Mouse (Mus musculus): ENCODE data around the gene Eif2ak4.

The Eif2ak4 gene

DNA sequence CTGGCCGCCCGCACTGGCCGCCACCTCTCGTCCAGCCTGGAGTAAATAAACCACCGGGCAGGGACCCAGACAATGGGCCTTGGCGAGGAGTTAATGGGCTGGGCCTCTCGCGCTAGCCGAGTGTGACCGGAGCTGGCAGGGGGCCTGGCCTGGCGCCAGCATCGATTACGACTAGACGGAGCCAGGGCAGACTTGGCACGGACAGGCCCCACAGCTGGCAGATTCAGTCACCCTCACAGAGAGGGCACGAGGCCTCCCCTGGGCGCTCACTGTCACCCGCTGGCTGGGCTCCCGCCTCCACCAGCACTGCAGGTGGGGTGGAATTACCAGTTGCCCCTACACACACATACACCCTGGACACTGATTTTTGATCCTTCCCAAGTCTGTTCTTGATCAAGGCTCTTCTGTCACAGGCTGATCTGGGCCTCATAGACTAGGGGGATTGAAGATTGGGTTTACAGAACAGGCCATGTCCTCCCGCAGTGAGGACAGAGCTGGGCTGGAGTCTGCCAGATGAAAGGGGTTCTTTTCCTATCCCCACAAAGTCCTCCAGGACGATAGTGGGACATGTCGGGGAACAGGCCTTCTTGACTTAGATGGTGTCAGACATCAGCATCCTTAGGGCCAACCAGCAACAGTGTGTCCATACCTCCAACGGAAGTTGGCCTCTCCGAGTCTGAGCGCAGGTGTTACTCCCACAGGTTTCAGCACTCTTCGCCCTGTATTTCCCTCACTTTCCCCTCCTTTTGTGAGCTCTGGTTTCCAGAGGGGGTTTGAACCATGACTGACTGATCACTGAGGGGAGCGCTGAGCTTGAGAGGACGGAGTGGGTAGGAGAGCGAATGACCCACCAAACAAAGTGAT, 122.3 kb downstream of the Eif2ak4 start:
- peak; percentile 96 for DNase-seq

GRCm38 (mm10) chr2:118511779-118512417, 123.5 kb downstream of the Eif2ak4 start:
- DNase-seq = no peak

DNA sequence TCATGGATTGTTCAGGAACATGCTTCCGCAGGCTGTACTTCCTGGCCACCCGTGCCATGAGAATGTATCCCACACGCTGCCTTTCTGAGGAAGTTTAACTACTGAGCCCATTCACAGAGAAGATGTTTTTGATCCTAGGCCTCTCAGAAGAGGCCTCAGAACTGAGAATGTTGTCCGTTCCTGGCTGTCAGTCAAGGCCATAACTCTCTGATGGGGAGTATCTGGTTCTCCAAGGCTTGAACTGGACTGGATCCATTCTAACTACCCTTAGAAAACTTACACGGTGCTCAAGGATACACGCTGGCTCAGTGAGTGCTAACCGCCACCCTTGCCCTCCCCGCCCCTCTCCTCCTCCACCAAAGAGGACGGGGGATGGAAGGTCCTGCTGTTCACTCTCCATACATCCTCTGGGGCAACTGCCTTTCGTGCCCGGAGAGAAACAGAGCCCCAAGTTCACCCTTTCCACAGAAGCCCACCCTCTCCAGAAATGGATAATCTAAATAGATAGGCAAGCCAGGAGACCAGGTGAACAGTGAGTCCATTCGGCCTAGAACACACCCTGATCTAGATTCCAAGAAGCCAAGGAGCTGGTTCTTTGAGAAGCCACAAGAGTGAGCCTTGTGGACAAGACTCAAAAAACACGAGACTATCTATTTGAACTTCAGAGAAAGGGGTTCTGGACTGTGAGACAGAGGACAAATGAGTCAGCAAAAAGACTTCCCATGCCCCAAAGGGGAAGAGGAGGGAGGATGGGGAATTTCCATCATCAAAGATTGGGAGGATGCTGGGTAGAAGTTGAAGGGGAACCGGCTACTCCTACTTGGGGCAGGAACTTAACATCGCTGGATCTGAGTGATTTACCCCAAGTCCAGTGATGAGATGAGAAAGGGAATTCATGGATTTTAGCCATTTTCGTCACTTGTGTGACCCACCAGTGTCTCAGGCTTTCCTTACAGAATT, 124.3 kb downstream of the Eif2ak4 start:
- DNase-seq = no peak

DNA sequence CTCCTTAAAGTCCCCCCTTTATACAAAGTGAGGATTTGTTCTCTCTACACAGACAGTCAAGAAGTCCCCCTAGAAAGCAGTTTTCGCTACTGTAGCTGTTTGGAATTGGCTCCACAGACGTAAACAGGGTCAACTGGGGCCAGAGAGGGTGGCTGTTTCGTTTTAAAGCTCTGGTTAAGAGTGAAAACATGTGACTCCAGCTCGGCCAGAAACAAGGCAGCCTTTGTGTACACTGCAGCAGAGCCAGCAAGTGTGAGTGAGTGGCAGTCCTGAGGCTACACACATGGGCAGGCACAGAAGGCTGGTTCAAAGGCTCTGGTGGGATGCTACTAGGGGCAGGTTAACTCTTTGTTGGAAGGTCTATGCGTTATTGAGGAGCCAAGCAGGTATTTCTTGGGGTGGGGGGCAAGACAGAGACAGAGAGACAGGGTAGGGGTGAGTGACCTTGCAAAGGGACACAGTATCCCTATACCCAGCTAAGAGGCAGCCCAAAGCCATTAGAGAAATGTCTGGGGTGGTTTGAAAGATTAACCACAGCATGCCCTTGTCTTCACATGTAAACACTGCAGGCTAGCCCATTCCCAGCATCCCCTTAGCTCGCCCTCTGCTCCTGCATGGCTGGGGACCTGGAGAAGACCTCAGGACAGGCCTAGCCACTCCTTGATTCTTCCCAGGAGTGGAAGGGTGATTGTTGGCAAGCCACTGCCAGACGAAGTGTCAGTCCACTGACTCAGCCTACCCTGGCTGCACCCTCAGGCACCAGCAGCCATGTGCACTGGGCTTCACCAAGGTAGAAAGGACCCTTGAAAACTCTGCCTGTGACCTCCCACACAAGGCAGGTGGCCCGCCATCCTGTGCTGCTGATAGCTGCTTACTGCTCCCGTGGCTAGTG, 131.9 kb downstream of the Eif2ak4 start:
- peak; percentile 84 for DNase-seq

DNA sequence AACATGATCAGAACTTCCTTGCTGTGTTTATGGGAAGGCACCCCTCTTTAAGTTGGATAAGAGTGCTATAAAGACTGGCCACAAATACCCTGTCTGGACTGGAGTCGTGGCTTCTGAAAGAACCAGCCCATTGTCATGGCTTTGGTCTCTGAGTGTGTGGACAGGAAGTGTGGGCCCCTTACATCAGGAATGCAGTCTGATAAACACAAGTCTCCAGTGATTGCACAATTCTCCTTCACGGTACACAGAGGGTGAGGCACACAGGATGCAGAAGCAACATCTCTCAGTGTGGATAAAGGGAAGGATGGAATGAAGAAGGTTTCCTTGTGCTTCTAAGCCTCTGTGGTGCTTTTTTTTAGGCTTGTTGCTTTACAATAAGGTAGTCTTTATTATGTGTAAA, 133.8 kb downstream of the Eif2ak4 start:
- DNase-seq = peak; percentile 76

GRCm38 (mm10) chr2:118523163-118523730, 134.8 kb downstream of the Eif2ak4 start:
- DNase-seq = no peak

- no peak for DNase-seq
Measured at GRCm38 (mm10) chr2:118524811-118525210, 136.4 kb downstream of the Eif2ak4 start.
